8 mouse cellular contexts compared by ENCODE assay signal in genomic region chr11:20541995-20542637, GRCm38 (mm10). TPM values are rescaled to one million over a fixed set of nuclear protein-coding genes. Genes with fewer than 3 reads are reported as not detected.
DNase-seq lines count a peak whose midpoint lies in the region; ATAC-seq and TF ChIP-seq lines count a peak whose summit lies in the region.

No protein-coding gene starts in this region.

- no peak for ATAC-seq in megakaryocyte, adult 5-6 weeks (ENCODE audit: poor library complexity, severe bottlenecking)
- ATAC-seq in intestine, embryonic 16.5 days: peak; percentile 0; the same call in 1 of the 2 replicates
- no peak for ATAC-seq in neural tube, embryonic 14.5 days (ENCODE audit: low read depth)
- ATAC-seq in erythroid progenitor cell, adult 5-6 weeks (replicated peaks; ENCODE audit: low FRiP score, poor library complexity, severe bottlenecking): no peak; the same call in 1 of the 2 replicates

- H3K4me3 ChIP-seq in megakaryocyte, embryonic 14.5 days (replicated peaks): peak overlapping the region; percentile 98
- peak overlapping the region; percentile 71 for H3K4me3 ChIP-seq in embryonic fibroblast, embryonic 13.5 days (ENCODE audit: insufficient read depth, low read length)
- peak overlapping the region; percentile 72 for H3K4me3 ChIP-seq in intestine, embryonic 16.5 days (ENCODE audit: low read length)
- H3K4me3 ChIP-seq in neural tube, embryonic 14.5 days (ENCODE audit: low read depth, low read length): peak overlapping the region; percentile 74

- TF ChIP-seq POLR2A in embryonic fibroblast, embryonic 13.5 days (IDR thresholded peaks at IDR 0.05; ENCODE audit: low read depth, low read length): peak; percentile 66

- H3K4me2 ChIP-seq in intestine, embryonic 16.5 days (ENCODE audit: low read depth, low read length): peak overlapping the region; percentile 89
- H3K4me2 ChIP-seq in neural tube, embryonic 14.5 days (ENCODE audit: low read depth, low read length): peak overlapping the region; percentile 86

- no peaks in the 10 kb centered on the region for H3K9me3 ChIP-seq in megakaryocyte, embryonic 14.5 days
- H3K9me3 ChIP-seq in intestine, embryonic 16.5 days (ENCODE audit: control insufficient read depth, low read length): no peaks in the 10 kb centered on the region
- H3K9me3 ChIP-seq in neural tube, embryonic 14.5 days (ENCODE audit: control insufficient read depth, low read length): no peaks in the 10 kb centered on the region

- under 1% methylated on average over 27 of the region's 29 CpGs for WGBS in intestine, embryonic 16.5 days
- WGBS in neural tube, embryonic 14.5 days: 1% methylated on average over 28 of the region's 29 CpGs

- H3K27ac ChIP-seq in embryonic fibroblast, embryonic 13.5 days (ENCODE audit: insufficient read depth, low read length): peak overlapping the region; percentile 69
- peak overlapping the region; percentile 60 for H3K27ac ChIP-seq in intestine, embryonic 16.5 days (ENCODE audit: low read length)
- peak overlapping the region; percentile 44; the same call in 1 of the 2 replicates for H3K27ac ChIP-seq in neural tube, embryonic 14.5 days (ENCODE audit: low read depth, low read length)

- no peaks in the 10 kb centered on the region for H3K27me3 ChIP-seq in megakaryocyte, embryonic 14.5 days (replicated peaks)
- H3K27me3 ChIP-seq in intestine, embryonic 16.5 days (replicated peaks; ENCODE audit: control insufficient read depth, insufficient read depth, low read length): no peaks in the 10 kb centered on the region
- H3K27me3 ChIP-seq in neural tube, embryonic 14.5 days (ENCODE audit: control insufficient read depth, insufficient read depth, low read length): no peaks in the 10 kb centered on the region

- no peak for TF ChIP-seq CTCF in embryonic fibroblast, embryonic 13.5 days (IDR thresholded peaks at IDR 0.05; ENCODE audit: borderline replicate concordance, insufficient read depth, low read length)

- peak; percentile 89 for DNase-seq in cerebellum, adult 9-10 months
- DNase-seq in cerebellum, postnatal 36 days: no peak

- peak overlapping the region; percentile 76 for H3K9ac ChIP-seq in intestine, embryonic 16.5 days (ENCODE audit: low read depth, low read length)
- H3K9ac ChIP-seq in neural tube, embryonic 14.5 days (replicated peaks; ENCODE audit: low read depth, low read length): peak overlapping the region; percentile 54

- peaks cover 46% of the 10 kb centered on the region for H3K4me1 ChIP-seq in megakaryocyte, embryonic 14.5 days
- peaks cover 7% of the 10 kb centered on the region for H3K4me1 ChIP-seq in embryonic fibroblast, embryonic 13.5 days (ENCODE audit: control insufficient read depth, insufficient read depth, low read length)
- H3K4me1 ChIP-seq in intestine, embryonic 16.5 days (ENCODE audit: control insufficient read depth, insufficient read depth, low read length): peaks cover 4% of the 10 kb centered on the region; the same call in 1 of the 2 replicates
- H3K4me1 ChIP-seq in neural tube, embryonic 14.5 days (ENCODE audit: control insufficient read depth, insufficient read depth, low read length): peaks cover 5% of the 10 kb centered on the region

- peaks cover 6% of the 10 kb centered on the region for H3K36me3 ChIP-seq in megakaryocyte, embryonic 14.5 days (replicated peaks; ENCODE audit: low read length)
- H3K36me3 ChIP-seq in intestine, embryonic 16.5 days (ENCODE audit: control insufficient read depth, insufficient read depth, low read length): no peaks in the 10 kb centered on the region
- no peaks in the 10 kb centered on the region for H3K36me3 ChIP-seq in neural tube, embryonic 14.5 days (ENCODE audit: control insufficient read depth, insufficient read depth, low read length)

RNA-seq across cellular contexts. Expression of gene Sertad2, which starts 0.9 kb away (rescaled TPM):
- polyA plus RNA-seq in megakaryocyte, embryonic 14.5 days (2012; ENCODE audit: insufficient read depth, low replicate concordance): 11.5 and 20.5 TPM in 2 replicates
- 9.1 and 9.7 TPM in 2 replicates for total RNA-seq in megakaryocyte, adult 5-6 weeks (2015)
- 6.9 and 7.0 TPM in 2 replicates for total RNA-seq in megakaryocyte, adult 5-6 weeks (2017)
- polyA plus RNA-seq in embryonic fibroblast, embryonic 13.5 days (2011; ENCODE audit: insufficient read length, low read depth, missing spikeins): 36.4 and 40.5 TPM in 2 replicates
- 41.3 and 43.2 TPM in 2 replicates for polyA plus RNA-seq in intestine, embryonic 16.5 days (2015; fragmentation: Nextera tagmentation; extraction: Ambion mirVana)
- 30.5 and 34.6 TPM in 2 replicates for polyA plus RNA-seq in neural tube, embryonic 14.5 days (2014; fragmentation: Nextera tagmentation; extraction: Ambion mirVana)
- 46.1 and 61.6 TPM in 2 replicates for total RNA-seq in erythroid progenitor cell, adult 5-6 weeks (2015; ENCODE audit: low replicate concordance)
- 53.1 and 54.3 TPM in 2 replicates for total RNA-seq in erythroid progenitor cell, adult 5-6 weeks (2017; ENCODE audit: low replicate concordance)
